Mouse (Mus musculus) hindbrain, embryonic 15.5 days (tissue): ENCODE data around the gene Lekr1. TPM values are rescaled to one million over a fixed set of nuclear protein-coding genes. Genes with fewer than 3 reads are reported as not detected.
A peak's percentile ranks its signal among the peaks of the same experiment; 100 is the strongest.

Source experiments
- ATAC-seq: fragments of 200-750 bp; cut with Nextera tagmentation; 2 replicates; pipeline ENCODE4 v1.8.0; 2017; ENCODE audit warnings: low read depth, moderate number of reproducible peaks, moderate TSS enrichment; ENCODE audit not compliant: low FRiP score
- H3K27ac ChIP-seq: fragments of 300-500 bp; sonication (generic); replicated peaks from 2 replicates; pipeline ENCODE4 v1.5.1; 2015; ENCODE audit warnings: mild to moderate bottlenecking, inconsistent platforms
- H3K27me3 ChIP-seq: fragments of 300-500 bp; sonication (generic); 2 replicates; pipeline ENCODE4 v1.6.1; 2015; ENCODE audit warnings: control low read depth, inconsistent platforms
- H3K36me3 ChIP-seq: fragments of 300-500 bp; sonication (generic); 2 replicates; pipeline ENCODE4 v1.6.1; 2015; ENCODE audit warnings: control low read depth, inconsistent platforms
- H3K4me1 ChIP-seq: fragments of 300-500 bp; sonication (generic); replicated peaks from 2 replicates; pipeline ENCODE4 v1.6.1; 2015; ENCODE audit warnings: control low read depth, inconsistent platforms
- H3K4me2 ChIP-seq: fragments of 300-500 bp; sonication (generic); 2 replicates; pipeline ENCODE4 v1.6.1; 2015; ENCODE audit warnings: moderate library complexity, mild to moderate bottlenecking, inconsistent platforms
- H3K4me3 ChIP-seq: fragments of 300-500 bp; sonication (generic); 2 replicates; pipeline ENCODE4 v1.5.1; 2015; ENCODE audit warnings: mild to moderate bottlenecking, inconsistent platforms
- H3K9ac ChIP-seq: fragments of 300-500 bp; sonication (generic); 2 replicates; pipeline ENCODE4 v1.6.1; 2015; ENCODE audit warnings: inconsistent platforms
- H3K9me3 ChIP-seq: fragments of 300-500 bp; sonication (generic); 2 replicates; pipeline ENCODE4 v1.6.1; 2016; ENCODE audit warnings: control low read depth, inconsistent platforms
- WGBS: fragments of 180-500 bp; shearing (Covaris S2); methylation state at CpG from one replicate; pipeline ENCODE4 v1.1.7; 2015; 5-methylcytosine and 5-hydroxymethylcytosine counted together
- polyA plus RNA-seq: library from polyadenylated mRNA; unstranded; fragments of >200 nt; fragmentation: Nextera tagmentation; extraction: Ambion mirVana; gene quantifications from 2 replicates; pipeline ENCODE4 v1.2.1, GENCODE M21; 2015

Lekr1 gene
- polyA plus RNA-seq, 1 experiment from 2014 or later: 8.8 TPM

- ATAC-seq: no peak
- Histone ChIP-seq H3K4me3 (no peak overlapping the region), H3K4me1 (no peaks in the 10 kb centered on the region), H3K36me3 (no peaks in the 10 kb centered on the region), H3K4me2 (no peak overlapping the region), H3K27ac (no peak overlapping the region), H3K9ac (no peak overlapping the region), H3K9me3 (no peaks in the 10 kb centered on the region), H3K27me3 (no peaks in the 10 kb centered on the region)
- 59% methylated on average over 8 of the region's 8 CpGs for WGBS
Observed at GRCm38 (mm10) chr3:65844851-65845552, 179.0 kb downstream of the Lekr1 start.

- H3K9ac ChIP-seq: no peak overlapping the region
- no peak overlapping the region for H3K27ac ChIP-seq
- no peak overlapping the region for H3K4me3 ChIP-seq
- WGBS: 77% methylated on average over 4 of the region's 4 CpGs
- H3K4me2 ChIP-seq: no peak overlapping the region
- H3K4me1 ChIP-seq: no peaks in the 10 kb centered on the region
- no peak for ATAC-seq
- H3K27me3 ChIP-seq: no peaks in the 10 kb centered on the region
- H3K36me3 ChIP-seq: no peaks in the 10 kb centered on the region
- no peaks in the 10 kb centered on the region for H3K9me3 ChIP-seq
Observed at GRCm38 (mm10) chr3:65847158-65847787, 181.2 kb downstream of the Lekr1 start.

GRCm38 (mm10) chr3:65853746-65854145 is 187.7 kb downstream of the Lekr1 start:
- no peaks in the 10 kb centered on the region for H3K36me3 ChIP-seq
- 79% methylated on average over 5 of the region's 5 CpGs for WGBS

DNA sequence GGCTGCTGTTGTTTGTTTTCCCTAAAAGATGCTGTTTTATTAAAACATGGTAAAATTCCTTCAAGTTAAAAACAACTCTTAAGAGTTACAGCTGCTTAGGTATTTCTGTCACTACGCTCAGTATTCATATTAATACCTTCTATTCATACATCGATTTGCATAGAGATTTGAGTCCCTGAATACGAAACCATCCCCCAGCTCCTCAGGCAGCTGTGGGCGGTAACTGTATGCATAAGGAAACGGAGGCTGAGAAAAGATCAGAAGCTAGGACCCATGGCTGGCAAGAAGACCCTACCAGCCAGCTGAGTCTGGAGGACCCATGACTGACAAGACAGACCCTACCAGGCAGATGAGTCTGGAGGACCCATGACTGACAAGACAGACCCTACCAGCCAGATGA is 189.5 kb downstream of the Lekr1 start:
- WGBS: 90% methylated on average over 5 of the region's 5 CpGs
- no peak for ATAC-seq

More at GRCm38 (mm10) chr3:65853746-65854145, 187.7 kb downstream of the Lekr1 start:
- H3K27ac ChIP-seq: no peak overlapping the region
- ATAC-seq: no peak
- H3K9me3 ChIP-seq: no peaks in the 10 kb centered on the region
- peaks cover 7% of the 10 kb centered on the region for H3K4me1 ChIP-seq
- H3K27me3 ChIP-seq: no peaks in the 10 kb centered on the region
- H3K4me3 ChIP-seq: no peak overlapping the region
- H3K4me2 ChIP-seq: no peak overlapping the region
- no peak overlapping the region for H3K9ac ChIP-seq

GRCm38 (mm10) chr3:65858118-65858517 is 192.1 kb downstream of the Lekr1 start:
- no peak for ATAC-seq
- Histone ChIP-seq H3K9me3 (no peaks in the 10 kb centered on the region), H3K4me3 (no peak overlapping the region), H3K36me3 (no peaks in the 10 kb centered on the region), H3K9ac (no peak overlapping the region), H3K4me1 (peaks cover 33% of the 10 kb centered on the region), H3K27ac (no peak overlapping the region), H3K27me3 (no peaks in the 10 kb centered on the region), H3K4me2 (no peak overlapping the region)
- 46% methylated on average over 11 of the region's 11 CpGs for WGBS

More for the DNA sequence above, 189.5 kb downstream of the Lekr1 start:
- no peaks in the 10 kb centered on the region for H3K9me3 ChIP-seq
- no peak overlapping the region for H3K9ac ChIP-seq
- H3K27ac ChIP-seq: no peak overlapping the region
- H3K4me1 ChIP-seq: peaks cover 10% of the 10 kb centered on the region
- no peak overlapping the region for H3K4me3 ChIP-seq
- no peak overlapping the region for H3K4me2 ChIP-seq
- no peaks in the 10 kb centered on the region for H3K36me3 ChIP-seq
- H3K27me3 ChIP-seq: no peaks in the 10 kb centered on the region

- ATAC-seq: no peak
- Histone ChIP-seq H3K9me3 (no peaks in the 10 kb centered on the region), H3K27ac (no peak overlapping the region), H3K27me3 (no peaks in the 10 kb centered on the region), H3K4me2 (0 out of 2 replicates have a peak overlapping the region, but pooled peaks have one; percentile 1), H3K4me1 (peaks cover 39% of the 10 kb centered on the region), H3K4me3 (no peak overlapping the region), H3K9ac (no peak overlapping the region), H3K36me3 (no peaks in the 10 kb centered on the region)
- WGBS: 6% methylated on average over 13 of the region's 13 CpGs
Observed at GRCm38 (mm10) chr3:65858741-65859348, 192.8 kb downstream of the Lekr1 start.

DNA sequence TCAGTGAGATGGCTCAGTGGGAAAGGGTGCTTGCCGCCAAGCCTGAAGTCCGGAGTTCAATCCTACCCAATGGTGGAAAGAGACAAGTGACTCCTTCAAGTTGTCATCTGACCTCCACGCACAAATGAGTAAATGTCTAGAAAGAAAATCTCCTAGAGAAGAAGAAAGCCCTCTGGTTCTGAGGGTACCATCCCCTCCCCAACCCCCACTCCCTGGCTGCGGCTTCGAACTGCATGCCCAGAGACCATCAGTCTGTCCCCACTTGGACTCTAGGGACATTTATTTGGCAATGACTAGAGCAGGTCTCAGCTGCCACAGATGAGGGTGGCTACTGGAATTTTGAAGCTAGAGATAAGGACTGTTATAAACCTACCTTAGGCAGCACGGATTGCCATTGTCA is 193.7 kb downstream of the Lekr1 start:
- H3K9ac ChIP-seq: no peak overlapping the region
- no peak for ATAC-seq
- H3K27ac ChIP-seq: no peak overlapping the region
- H3K9me3 ChIP-seq: no peaks in the 10 kb centered on the region
- H3K27me3 ChIP-seq: no peaks in the 10 kb centered on the region
- H3K4me1 ChIP-seq: peaks cover 45% of the 10 kb centered on the region
- H3K36me3 ChIP-seq: no peaks in the 10 kb centered on the region
- no peak overlapping the region for H3K4me3 ChIP-seq
- 82% methylated on average over 6 of the region's 6 CpGs for WGBS
- no peak overlapping the region for H3K4me2 ChIP-seq

GRCm38 (mm10) chr3:65860903-65861302 is 194.9 kb downstream of the Lekr1 start:
- Histone ChIP-seq H3K9ac (no peak overlapping the region), H3K27ac (no peak overlapping the region), H3K4me2 (no peak overlapping the region), H3K4me3 (no peak overlapping the region), H3K9me3 (no peaks in the 10 kb centered on the region), H3K27me3 (no peaks in the 10 kb centered on the region), H3K4me1 (peaks cover 45% of the 10 kb centered on the region), H3K36me3 (no peaks in the 10 kb centered on the region)
- WGBS: 20% methylated on average over 4 of the region's 4 CpGs
- ATAC-seq: no peak

- no peak overlapping the region for H3K9ac ChIP-seq
- H3K27ac ChIP-seq: no peak overlapping the region
- peak; percentile 14; the same call in 1 of the 2 replicates for ATAC-seq
- H3K4me3 ChIP-seq: no peak overlapping the region
- WGBS: 4% methylated on average over 6 of the region's 6 CpGs
- no peaks in the 10 kb centered on the region for H3K9me3 ChIP-seq
- peak overlapping the region; percentile 12; the same call in 1 of the 2 replicates for H3K4me2 ChIP-seq
- no peaks in the 10 kb centered on the region for H3K36me3 ChIP-seq
- peaks cover 45% of the 10 kb centered on the region for H3K4me1 ChIP-seq
- H3K27me3 ChIP-seq: no peaks in the 10 kb centered on the region
Observed at GRCm38 (mm10) chr3:65861471-65861881, 195.4 kb downstream of the Lekr1 start.

DNA sequence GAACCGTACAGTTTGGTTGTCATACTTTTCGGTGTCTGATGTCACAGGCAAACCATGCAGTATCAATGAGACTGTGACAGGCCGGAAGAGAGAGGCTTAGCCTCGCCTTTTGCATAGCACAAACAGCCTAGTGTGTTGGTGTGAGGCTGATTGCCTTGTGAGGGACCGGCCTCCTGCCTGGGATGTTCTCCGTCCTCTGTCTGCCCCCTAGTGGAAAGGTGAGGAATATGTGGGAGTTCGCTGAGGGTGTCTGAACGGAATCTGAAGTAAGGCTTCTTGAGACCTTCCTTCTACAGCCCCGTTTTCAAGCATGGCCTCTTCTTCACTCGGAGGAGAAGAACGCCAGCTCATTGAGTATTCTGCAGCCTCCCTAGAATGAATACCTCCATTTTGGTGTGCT is 197.3 kb downstream of the Lekr1 start:
- Histone ChIP-seq H3K4me3 (0 out of 2 replicates have a peak overlapping the region, but pooled peaks have one; percentile 8), H3K27ac (no peak overlapping the region), H3K4me1 (peaks cover 43% of the 10 kb centered on the region), H3K9ac (no peak overlapping the region), H3K36me3 (no peaks in the 10 kb centered on the region), H3K4me2 (peak overlapping the region; percentile 38), H3K9me3 (no peaks in the 10 kb centered on the region), H3K27me3 (no peaks in the 10 kb centered on the region)
- WGBS: 3% methylated on average over 11 of the region's 11 CpGs
- peak; percentile 91 for ATAC-seq

GRCm38 (mm10) chr3:65863762-65864377 is 197.8 kb downstream of the Lekr1 start:
- peak overlapping the region; percentile 38 for H3K4me2 ChIP-seq
- no peaks in the 10 kb centered on the region for H3K9me3 ChIP-seq
- H3K27me3 ChIP-seq: no peaks in the 10 kb centered on the region
- no peak for ATAC-seq
- peaks cover 37% of the 10 kb centered on the region for H3K4me1 ChIP-seq
- H3K27ac ChIP-seq: no peak overlapping the region
- H3K9ac ChIP-seq: no peak overlapping the region
- 48% methylated on average over 16 of the region's 16 CpGs for WGBS
- 0 out of 2 replicates have a peak overlapping the region, but pooled peaks have one; percentile 8 for H3K4me3 ChIP-seq
- no peaks in the 10 kb centered on the region for H3K36me3 ChIP-seq

GRCm38 (mm10) chr3:65868931-65869330 is 202.9 kb downstream of the Lekr1 start:
- no peaks in the 10 kb centered on the region for H3K9me3 ChIP-seq
- no peak overlapping the region for H3K9ac ChIP-seq
- no peak overlapping the region for H3K4me3 ChIP-seq
- H3K27me3 ChIP-seq: no peaks in the 10 kb centered on the region
- no peak overlapping the region for H3K4me2 ChIP-seq
- WGBS: 76% methylated on average over 8 of the region's 8 CpGs
- no peaks in the 10 kb centered on the region for H3K36me3 ChIP-seq
- peaks cover 18% of the 10 kb centered on the region for H3K4me1 ChIP-seq
- no peak for ATAC-seq
- H3K27ac ChIP-seq: no peak overlapping the region
